Comparison of ENCODE assay signal across 13 mouse cellular contexts in the genomic region with DNA sequence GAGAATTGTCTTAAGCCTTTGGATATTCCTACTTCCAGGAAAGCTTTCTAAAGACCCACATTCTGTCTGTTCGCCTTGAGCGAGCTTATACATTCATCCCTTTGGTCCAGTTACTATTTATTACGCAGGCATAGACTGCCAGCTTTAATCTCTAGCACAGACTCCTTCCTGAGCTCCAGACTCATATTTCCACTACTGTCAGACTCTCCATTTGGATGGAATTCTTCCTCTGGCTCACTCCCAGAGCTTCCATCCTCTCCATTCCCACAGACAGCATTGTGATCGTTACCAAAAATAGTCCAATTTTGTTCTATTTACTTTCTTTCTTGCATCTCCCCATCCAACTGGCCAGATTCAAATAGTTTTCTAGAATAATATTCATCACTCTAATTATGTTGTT.
"Had no signal": no experiment of that assay in that cellular context is flagged by ENCODE, and none has a peak within 500 bp of the region (broad histone marks: within the 10 kb centered on the region; RNA-seq: fewer than 3 reads in every experiment).

No protein-coding gene starts in this region.

- H3K4me3 ChIP-seq: left cerebral cortex, adult 2 months; limb, embryonic 10.5 days; liver, embryonic 15.5 days; midbrain, embryonic 13.5 days had no signal

- DNase-seq: kidney, adult 8-10 months; kidney, postnatal 4 days; lung, adult 2 months; lung, postnatal 36 days; right cerebral cortex, postnatal 4 days; spleen, adult 18-20 months; thymus, adult 18-20 months; thymus, postnatal 14 days had no signal

- H3K27ac ChIP-seq: kidney, postnatal 0 days; left cerebral cortex, adult 2 months; limb, embryonic 10.5 days; liver, embryonic 15.5 days; midbrain, embryonic 13.5 days had no signal
